Mouse (Mus musculus) retina, postnatal 7 days (tissue): ENCODE measurements at regions not wholly inside any gene's neighbourhood (a gene's known extent, or its start where the extent isn't known, plus 50 kb on each side); places are given as distances from the start of the nearest gene placed in this dataset.
"Not testable (repeated sequence)": the region's sequence is repeated elsewhere in the genome, so short reads cannot be mapped to it uniquely, and the experiment has no call there.

Experiments used
- DNase-seq: peaks from one replicate; pipeline ENCODE4 v3.0.0-alpha.2; 2012; ENCODE audit warnings: low read depth, low spot score

GRCm38 (mm10) chr8:71026424-71026890, 120.7 kb downstream of the Map1s start:
- DNase-seq, result peak; percentile 17

- DNase-seq, result not testable (repeated sequence)
Observed at GRCm38 (mm10) chr8:71028564-71028963, 122.8 kb downstream of the Map1s start.
